Mouse (Mus musculus) stomach, embryonic 16.5 days (tissue): ENCODE data around the gene Tbc1d10c. TPM values are rescaled to one million over a fixed set of nuclear protein-coding genes. Genes with fewer than 3 reads are reported as not detected.
A peak's percentile ranks its signal among the peaks of the same experiment; 100 is the strongest.

Experiments used
- ATAC-seq: fragments of 200-750 bp; cut with Nextera tagmentation; 2 replicates; pipeline ENCODE4 v1.8.0; 2017; ENCODE audit warnings: moderate number of reproducible peaks, moderate TSS enrichment; ENCODE audit not compliant: insufficient read depth, low FRiP score
- H3K27ac ChIP-seq: fragments of 300-500 bp; sonication (generic); 2 replicates; pipeline ENCODE4 v1.5.1; 2014; ENCODE audit warnings: low read length
- H3K27me3 ChIP-seq: fragments of 300-500 bp; sonication (generic); 2 replicates; pipeline ENCODE4 v1.6.1; 2014; ENCODE audit warnings: low read length, control low read depth, mixed read lengths; ENCODE audit not compliant: control insufficient read depth, insufficient read depth
- H3K36me3 ChIP-seq: fragments of 300-500 bp; sonication (generic); 2 replicates; pipeline ENCODE4 v1.6.1; 2014; ENCODE audit warnings: low read length; ENCODE audit not compliant: control insufficient read depth, insufficient read depth
- H3K4me1 ChIP-seq: fragments of 300-500 bp; sonication (generic); 2 replicates; pipeline ENCODE4 v1.6.1; 2014; ENCODE audit warnings: low read length, control low read depth, mixed read lengths; ENCODE audit not compliant: control insufficient read depth, insufficient read depth
- H3K4me2 ChIP-seq: fragments of 300-500 bp; sonication (generic); 2 replicates; pipeline ENCODE4 v1.6.1; 2014; ENCODE audit warnings: low read depth, low read length, mixed read lengths
- H3K4me3 ChIP-seq: fragments of 300-500 bp; sonication (generic); replicated peaks from 2 replicates; pipeline ENCODE4 v1.5.1; 2014; ENCODE audit warnings: mild to moderate bottlenecking, low read length
- H3K9ac ChIP-seq: fragments of 300-500 bp; sonication (generic); 2 replicates; pipeline ENCODE4 v1.6.1; 2014; ENCODE audit warnings: low read length
- H3K9me3 ChIP-seq: fragments of 300-500 bp; sonication (generic); replicated peaks from 2 replicates; pipeline ENCODE4 v1.6.1; 2016; ENCODE audit warnings: low read length, control low read depth; ENCODE audit not compliant: control insufficient read depth
- WGBS: fragments of 180-500 bp; shearing (Covaris S2); extraction: QIAGEN DNeasy Blood & Tissue Kit; methylation state at CpG from one replicate; pipeline ENCODE4 v1.1.7; 2014; 5-methylcytosine and 5-hydroxymethylcytosine counted together
- polyA plus RNA-seq: library from polyadenylated mRNA; unstranded; fragments of >200 nt; fragmentation: Nextera tagmentation; extraction: Ambion mirVana; gene quantifications from 2 replicates; pipeline ENCODE4 v1.2.1, GENCODE M21; 2015

The Tbc1d10c gene
- polyA plus RNA-seq, 1 experiment from 2014 or later: 3.6 TPM

GRCm38 (mm10) chr19:4170723-4171392, 20.2 kb downstream of the Tbc1d10c start:
- peaks cover 19% of the 10 kb centered on the region for H3K4me1 ChIP-seq
- no peaks in the 10 kb centered on the region for H3K36me3 ChIP-seq
- H3K9ac ChIP-seq: no peak overlapping the region
- no peak for ATAC-seq
- no peaks in the 10 kb centered on the region for H3K27me3 ChIP-seq
- H3K4me3 ChIP-seq: no peak overlapping the region
- H3K27ac ChIP-seq: no peak overlapping the region
- no peaks in the 10 kb centered on the region for H3K9me3 ChIP-seq
- H3K4me2 ChIP-seq: no peak overlapping the region
- 86% methylated on average over 10 of the region's 10 CpGs for WGBS

GRCm38 (mm10) chr19:4169810-4170209, 21.3 kb downstream of the Tbc1d10c start:
- Histone ChIP-seq H3K4me2 (peak overlapping the region; percentile 97), H3K9me3 (no peaks in the 10 kb centered on the region), H3K4me1 (peaks cover 12% of the 10 kb centered on the region; the same call in 1 of the 2 replicates), H3K27ac (peak overlapping the region; percentile 93), H3K4me3 (peak overlapping the region; percentile 53), H3K36me3 (no peaks in the 10 kb centered on the region), H3K9ac (peak overlapping the region; percentile 90), H3K27me3 (no peaks in the 10 kb centered on the region)
- no peak; the same call in 1 of the 2 replicates for ATAC-seq
- WGBS: 6% methylated on average over 27 of the region's 27 CpGs

GRCm38 (mm10) chr19:4169378-4169784, 21.7 kb downstream of the Tbc1d10c start:
- peaks cover 12% of the 10 kb centered on the region; the same call in 1 of the 2 replicates for H3K4me1 ChIP-seq
- no peaks in the 10 kb centered on the region for H3K36me3 ChIP-seq
- H3K27ac ChIP-seq: peak overlapping the region; percentile 93
- H3K4me2 ChIP-seq: peak overlapping the region; percentile 97
- peak overlapping the region; percentile 90 for H3K9ac ChIP-seq
- under 1% methylated on average over 43 of the region's 43 CpGs for WGBS
- peak; percentile 96 for ATAC-seq
- no peaks in the 10 kb centered on the region for H3K9me3 ChIP-seq
- peak overlapping the region; percentile 53 for H3K4me3 ChIP-seq
- H3K27me3 ChIP-seq: no peaks in the 10 kb centered on the region

- H3K4me2 ChIP-seq: no peak overlapping the region
- no peaks in the 10 kb centered on the region for H3K27me3 ChIP-seq
- no peak overlapping the region for H3K9ac ChIP-seq
- H3K36me3 ChIP-seq: no peaks in the 10 kb centered on the region
- H3K4me1 ChIP-seq: peaks cover 21% of the 10 kb centered on the region
- ATAC-seq: no peak
- no peak overlapping the region for H3K27ac ChIP-seq
- no peak overlapping the region for H3K4me3 ChIP-seq
- no peaks in the 10 kb centered on the region for H3K9me3 ChIP-seq
- WGBS: 77% methylated on average over 9 of the region's 9 CpGs
These were observed 24.2 kb downstream of the Tbc1d10c start for GRCm38 (mm10) chr19:4166678-4167476.

- no peak overlapping the region for H3K4me2 ChIP-seq
- no peaks in the 10 kb centered on the region for H3K27me3 ChIP-seq
- WGBS: 67% methylated on average over 2 of the region's 2 CpGs
- H3K4me1 ChIP-seq: peaks cover 10% of the 10 kb centered on the region
- 0 out of 2 replicates have a peak overlapping the region, but pooled peaks have one; percentile 20 for H3K27ac ChIP-seq
- no peaks in the 10 kb centered on the region for H3K9me3 ChIP-seq
- no peak overlapping the region for H3K9ac ChIP-seq
- H3K4me3 ChIP-seq: no peak overlapping the region
- ATAC-seq: no peak
- 0 out of 2 replicates have a peak, but pooled peaks cover 4% of the 10 kb centered on the region for H3K36me3 ChIP-seq
These were observed 26.4 kb downstream of the Tbc1d10c start for GRCm38 (mm10) chr19:4164721-4165120.

- no peak overlapping the region for H3K4me2 ChIP-seq
- H3K9me3 ChIP-seq: no peaks in the 10 kb centered on the region
- H3K27ac ChIP-seq: no peak overlapping the region
- 0 out of 2 replicates have a peak, but pooled peaks cover 4% of the 10 kb centered on the region for H3K36me3 ChIP-seq
- H3K4me3 ChIP-seq: no peak overlapping the region
- no peak for ATAC-seq
- H3K27me3 ChIP-seq: no peaks in the 10 kb centered on the region
- 72% methylated on average over 3 of the region's 3 CpGs for WGBS
- peaks cover 9% of the 10 kb centered on the region for H3K4me1 ChIP-seq
- no peak overlapping the region; the same call in 1 of the 2 replicates for H3K9ac ChIP-seq
These were observed 27.0 kb downstream of the Tbc1d10c start for GRCm38 (mm10) chr19:4164100-4164499.

- no peaks in the 10 kb centered on the region for H3K27me3 ChIP-seq
- H3K4me3 ChIP-seq: peak overlapping the region; percentile 80
- peak overlapping the region; percentile 88 for H3K9ac ChIP-seq
- H3K27ac ChIP-seq: peak overlapping the region; percentile 78; the same call in 1 of the 2 replicates
- no peak for ATAC-seq
- H3K36me3 ChIP-seq: 0 out of 2 replicates have a peak, but pooled peaks cover 4% of the 10 kb centered on the region
- H3K4me1 ChIP-seq: peaks cover 9% of the 10 kb centered on the region
- H3K9me3 ChIP-seq: no peaks in the 10 kb centered on the region
- peak overlapping the region; percentile 65 for H3K4me2 ChIP-seq
- 28% methylated on average over 4 of the region's 4 CpGs for WGBS
These were observed 27.6 kb downstream of the Tbc1d10c start for GRCm38 (mm10) chr19:4163543-4163887.

GRCm38 (mm10) chr19:4162646-4163542, 28.2 kb downstream of the Tbc1d10c start, which contains the start of gene Rps6kb2:
Rps6kb2 (minus strand) TSS chr19:4163354.
- Histone ChIP-seq H3K36me3 (0 out of 2 replicates have a peak, but pooled peaks cover 4% of the 10 kb centered on the region), H3K4me2 (peak within 1 kb of the TSS; percentile 97), H3K9me3 (no peaks in the 10 kb centered on the region), H3K27me3 (no peaks in the 10 kb centered on the region), H3K4me1 (peaks cover 9% of the 10 kb centered on the region), H3K4me3 (peak within 1 kb of the TSS; percentile 80), H3K9ac (peak within 1 kb of the TSS; percentile 88), H3K27ac (peak within 1 kb of the TSS; percentile 78; the same call in 1 of the 2 replicates)
- WGBS: 6% methylated on average over 41 of the region's 42 CpGs
- ATAC-seq: peak; percentile 88
